Mouse (Mus musculus): ENCODE results near the gene Cacna2d3.

- TF ChIP-seq CTCF (conservative IDR thresholded peaks at IDR 0.05; ENCODE audit: low read length), result no peak
- TF ChIP-seq POU5F1 (IDR thresholded peaks at IDR 0.05; ENCODE audit: borderline replicate concordance, low read length), result no peak
These were observed 47.8 kb upstream of the Cacna2d3 start for GRCm38 (mm10) chr14:29769486-29769885.

Measured in E14TG2a.4 (cell line).